Mouse (Mus musculus) heart, adult 2 months (tissue): ENCODE data around the gene Akap5. TPM values are rescaled to one million over a fixed set of nuclear protein-coding genes. Genes with fewer than 3 reads are reported as not detected.

Experiments used
- DNase-seq, 2 experiments: peaks; one replicate each; pipeline ENCODE4 v3.0.0; 2021
- H3K27ac ChIP-seq: fragments of 200-600 bp; 2 replicates; pipeline ENCODE4 v1.8.1; 2022
- H3K27me3 ChIP-seq: fragments of 200-500 bp; 2 replicates; pipeline ENCODE4 v1.6.1; 2012; ENCODE audit warnings: mild to moderate bottlenecking, low read length, inconsistent platforms, mixed read lengths; ENCODE audit not compliant: control insufficient read depth, insufficient read depth
- H3K36me3 ChIP-seq: fragments of 200-500 bp; 2 replicates; pipeline ENCODE4 v1.6.1; 2012; ENCODE audit warnings: low read length, inconsistent platforms; ENCODE audit not compliant: control insufficient read depth, insufficient read depth
- H3K4me1 ChIP-seq: fragments of 200-500 bp; 2 replicates; pipeline ENCODE4 v1.6.1; 2011; ENCODE audit warnings: low read length; ENCODE audit not compliant: control insufficient read depth, insufficient read depth
- H3K4me3 ChIP-seq: fragments of 200-600 bp; 2 replicates; pipeline ENCODE4 v1.8.1; 2022
- H3K79me2 ChIP-seq: fragments of 200-500 bp; replicated peaks from 2 replicates; pipeline ENCODE4 v1.6.1; 2012; ENCODE audit warnings: mild to moderate bottlenecking, inconsistent platforms, low read length, moderate library complexity, mixed read lengths; ENCODE audit not compliant: control insufficient read depth, insufficient read depth
- H3K9ac ChIP-seq: fragments of 200-500 bp; 2 replicates; pipeline ENCODE4 v1.6.1; 2012; ENCODE audit warnings: low read depth, mild to moderate bottlenecking, control low read depth, inconsistent platforms, low read length, mixed read lengths
- CTCF ChIP-seq: fragments of 200-600 bp; IDR thresholded peaks from 2 replicates; pipeline ENCODE4 v1.8.1; 2022; ENCODE audit warnings: antibody characterized with exemption, mild to moderate bottlenecking, moderate library complexity
- EP300 ChIP-seq: fragments of 200-500 bp; IDR thresholded peaks from 2 replicates; pipeline ENCODE4 v1.6.1; 2011; ENCODE audit warnings: low read depth, low read length, control low read depth; ENCODE audit not compliant: insufficient read depth
- POLR2A ChIP-seq: fragments of 200-500 bp; IDR thresholded peaks from 2 replicates; pipeline ENCODE4 v1.6.1; 2011; ENCODE audit warnings: mild to moderate bottlenecking, low read depth, low read length, control low read depth; ENCODE audit not compliant: insufficient read depth
- WGBS: fragments of 180-500 bp; shearing (Covaris S2); methylation state at CpG from one replicate; pipeline ENCODE4 v1.1.7; 2018; 5-methylcytosine and 5-hydroxymethylcytosine counted together
- intact Hi-C: fragments of 180-260 bp; cut with DNase I; formaldehyde crosslinking; loops from one replicate; pipeline ENCODE4 v1.15.1; 2025
- polyA plus RNA-seq: library from polyadenylated mRNA; depleted of rRNA; stranded (reverse); fragments of >200 nt; gene quantifications from 2 replicates; pipeline ENCODE4 v1.2.3, GENCODE M21; 2012; rRNA removed
- total RNA-seq, 2 experiments: library from RNA; stranded (reverse); gene quantifications; 2 replicates each; pipeline ENCODE4 v1.2.3; 2021

Gene Akap5
- total and polyA plus RNA-seq, 3 experiments, result 1.0 to 1.7 (median 1.1) TPM

DNA sequence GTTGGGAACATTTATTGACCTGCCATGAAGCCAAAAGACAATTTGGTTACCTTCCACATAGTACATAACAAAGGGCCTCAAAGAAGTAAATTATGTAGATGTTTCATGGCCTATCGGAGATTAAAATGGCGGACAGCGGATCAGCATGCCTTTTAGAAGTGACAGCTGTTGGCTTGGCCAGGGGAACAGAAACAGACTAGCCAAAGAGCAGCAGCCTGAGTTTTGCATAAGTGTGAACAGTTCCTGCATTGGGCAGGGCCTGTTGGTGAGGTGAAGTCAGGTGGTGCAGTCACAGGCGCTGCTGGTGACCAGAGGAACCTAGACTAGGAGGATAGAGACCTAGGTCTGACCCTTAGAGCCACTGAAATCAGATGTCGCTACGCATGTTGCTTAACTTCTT is 52.4 kb downstream of the Akap5 start:
- Histone ChIP-seq H3K79me2 (peaks cover 14% of the 10 kb centered on the region), H3K4me3 (no peak overlapping the region), H3K4me1 (peaks cover 8% of the 10 kb centered on the region), H3K27me3 (no peaks in the 10 kb centered on the region), H3K36me3 (peaks cover 1% of the 10 kb centered on the region), H3K27ac (no peak overlapping the region), H3K9ac (no peak overlapping the region)
- intact Hi-C loops, result no loop called here
- TF ChIP-seq EP300, result no peak
- no peak for TF ChIP-seq POLR2A
- TF ChIP-seq CTCF, result no peak
- WGBS, result 97% methylated on average over 6 of the region's 6 CpGs
- no peak for DNase-seq

DNA sequence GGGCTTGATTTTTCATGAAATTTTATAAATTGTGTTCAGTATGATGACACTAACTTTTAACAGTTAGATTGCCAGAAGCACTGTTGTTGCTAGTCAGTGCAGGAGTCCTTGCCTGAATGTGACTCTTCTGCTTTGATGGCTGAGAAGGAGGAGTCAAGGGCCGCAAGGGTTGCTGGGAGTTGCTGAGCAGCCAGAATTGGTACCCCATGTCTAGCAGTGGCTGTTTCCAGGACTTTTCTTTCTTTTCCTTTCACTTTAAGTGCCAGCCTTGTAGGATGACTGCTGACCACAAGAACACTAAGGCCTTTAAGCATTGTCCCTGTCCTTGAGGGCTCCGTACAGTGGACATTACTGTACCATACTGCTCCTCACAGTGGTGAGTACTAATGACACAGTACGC is 53.0 kb downstream of the Akap5 start:
- peak in 1 of 2 experiments; percentile 20 for DNase-seq
- Histone ChIP-seq H3K4me1 (peaks cover 5% of the 10 kb centered on the region), H3K27me3 (no peaks in the 10 kb centered on the region), H3K4me3 (no peak overlapping the region), H3K9ac (no peak overlapping the region), H3K27ac (no peak overlapping the region), H3K79me2 (peaks cover 14% of the 10 kb centered on the region), H3K36me3 (no peaks in the 10 kb centered on the region; the same call in 1 of the 2 replicates)
- 86% methylated on average over 3 of the region's 3 CpGs for WGBS
- intact Hi-C loops, result no loop called here
- TF ChIP-seq POLR2A (no peak), EP300 (no peak), CTCF (no peak)

DNA sequence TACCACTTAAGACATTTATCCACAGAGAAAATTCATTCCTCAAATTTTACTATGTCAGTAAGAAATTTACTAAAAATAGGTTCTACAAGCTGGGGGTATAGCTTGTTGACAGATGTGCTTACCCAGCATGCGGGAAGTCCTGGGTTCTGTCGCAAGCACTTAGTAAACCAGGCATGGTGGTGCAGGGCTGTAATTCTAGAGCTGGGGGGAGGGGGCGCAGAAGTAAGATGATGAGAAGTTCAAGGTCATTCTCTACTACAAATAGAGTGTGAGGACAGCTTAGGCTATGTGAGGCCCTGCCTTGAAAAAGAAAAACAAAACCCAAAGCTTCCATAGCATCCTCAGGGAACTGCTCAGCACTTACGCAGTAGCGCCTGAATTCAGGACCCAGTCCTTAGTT is 53.9 kb downstream of the Akap5 start:
- Histone ChIP-seq H3K36me3 (no peaks in the 10 kb centered on the region; the same call in 1 of the 2 replicates), H3K4me3 (no peak overlapping the region), H3K27me3 (no peaks in the 10 kb centered on the region), H3K79me2 (peaks cover 14% of the 10 kb centered on the region), H3K4me1 (peaks cover 5% of the 10 kb centered on the region), H3K27ac (no peak overlapping the region), H3K9ac (no peak overlapping the region)
- 82% methylated on average over 5 of the region's 5 CpGs for WGBS
- no peak for DNase-seq
- intact Hi-C loops, result no loop called here
- TF ChIP-seq POLR2A (no peak), EP300 (no peak), CTCF (no peak)

- Histone ChIP-seq H3K36me3 (no peaks in the 10 kb centered on the region; the same call in 1 of the 2 replicates), H3K4me3 (no peak overlapping the region), H3K79me2 (peaks cover 12% of the 10 kb centered on the region), H3K27ac (no peak overlapping the region), H3K9ac (no peak overlapping the region), H3K4me1 (peaks cover 5% of the 10 kb centered on the region), H3K27me3 (no peaks in the 10 kb centered on the region)
- DNase-seq, result no peak
- TF ChIP-seq CTCF (no peak), POLR2A (no peak), EP300 (no peak)
- WGBS, result 56% methylated on average over 7 of the region's 7 CpGs
- intact Hi-C loops, result no loop called here
Observed at GRCm38 (mm10) chr12:76380151-76380550, 55.5 kb downstream of the Akap5 start.

Other genes starting within 250 kb of the Akap5 start
- not detected for gene Esr2, start 147.6 kb upstream of the Akap5 start, total RNA-seq
- gene Esr2, start 147.6 kb upstream of the Akap5 start, polyA plus RNA-seq, result 0.06 and 0.18 TPM in 2 replicates
- not detected for gene Tex21, start 78.1 kb upstream of the Akap5 start, total RNA-seq
- not detected in 2 replicates for gene Tex21, start 78.1 kb upstream of the Akap5 start, polyA plus RNA-seq
- gene Mthfd1, start 69.6 kb upstream of the Akap5 start, total RNA-seq, result 10 to 100 TPM; 27.4 to 30.2 TPM
- gene Mthfd1, start 69.6 kb upstream of the Akap5 start, polyA plus RNA-seq, result 16.9 and 25.6 TPM in 2 replicates
- 1 to 10 TPM; 6.8 to 7.9 TPM for gene Zbtb25, start 44.7 kb downstream of the Akap5 start, total RNA-seq
- gene Zbtb25, start 44.7 kb downstream of the Akap5 start, polyA plus RNA-seq, result 6.0 and 13.4 TPM in 2 replicates
- gene Zbtb1, start 45.4 kb downstream of the Akap5 start, total RNA-seq, result 1 to 10 TPM; 3.0 to 3.9 TPM
- 1.1 and 2.3 TPM in 2 replicates for gene Zbtb1, start 45.4 kb downstream of the Akap5 start, polyA plus RNA-seq
- gene Hspa2, start 79.3 kb downstream of the Akap5 start, total RNA-seq, result 1 to 10 TPM; 5.0 to 5.1 TPM
- gene Hspa2, start 79.3 kb downstream of the Akap5 start, polyA plus RNA-seq, result 6.6 and 7.7 TPM in 2 replicates
- gene Ppp1r36, start 92.6 kb downstream of the Akap5 start, total RNA-seq, result under 1 TPM; 0.14 to 0.16 TPM
- 0.09 and 0.41 TPM in 2 replicates for gene Ppp1r36, start 92.6 kb downstream of the Akap5 start, polyA plus RNA-seq
- 10 to 100 TPM; 11.6 to 13.6 TPM for gene Plekhg3, start 206.0 kb downstream of the Akap5 start, total RNA-seq
- gene Plekhg3, start 206.0 kb downstream of the Akap5 start, polyA plus RNA-seq, result 12.9 and 16.8 TPM in 2 replicates